Mouse (Mus musculus): ENCODE measurements around the gene Pofut2. TPM values are rescaled to one million over a fixed set of nuclear protein-coding genes. Genes with fewer than 3 reads are reported as not detected.

The Pofut2 gene
- total RNA-seq, 2 experiments from 2014 or later, result 31.7 to 32.6 TPM

DNA sequence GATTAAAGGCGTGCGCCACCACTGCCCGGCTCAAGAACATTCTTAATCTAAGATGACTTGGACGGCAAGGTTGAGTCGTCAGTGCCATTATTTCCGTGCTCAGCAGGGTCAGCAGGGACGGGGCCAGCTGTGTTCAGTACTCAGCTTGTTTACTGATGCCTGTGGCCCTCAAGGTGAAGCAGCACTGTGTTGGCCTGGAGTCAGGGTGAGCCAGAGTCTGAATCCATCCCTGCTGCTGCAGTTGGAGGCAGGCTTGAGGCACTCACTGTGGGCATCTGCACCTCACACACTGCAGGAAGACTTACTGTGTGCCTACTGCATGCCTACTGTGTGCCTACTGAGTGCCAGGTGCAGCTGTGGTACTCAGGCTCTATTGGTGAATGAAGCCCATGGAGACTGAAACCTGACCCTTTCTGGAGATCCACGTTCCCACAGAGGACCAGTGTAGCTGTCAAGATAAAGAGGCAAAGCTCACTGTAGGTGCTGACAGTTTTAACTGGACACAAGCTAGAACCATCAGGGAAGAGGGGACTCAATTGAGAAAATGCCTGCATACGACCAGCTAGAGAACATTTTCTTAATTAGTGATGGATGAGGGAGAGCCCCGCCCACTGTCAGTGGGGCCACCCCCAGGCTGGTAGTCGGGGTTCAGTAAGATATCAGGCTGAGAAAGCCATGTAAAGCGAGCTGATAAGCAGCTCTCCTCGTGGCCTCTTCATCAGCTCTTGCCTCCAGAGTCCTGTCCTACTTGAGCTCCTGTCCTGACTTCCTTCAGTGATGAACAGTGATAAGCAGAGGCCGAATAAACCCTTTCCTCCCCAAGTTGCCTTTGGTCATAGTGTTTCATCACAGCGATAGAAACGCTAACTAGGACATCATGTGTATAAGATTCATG, 26.9 kb upstream of the Pofut2 start:
- no peak for DNase-seq

DNA sequence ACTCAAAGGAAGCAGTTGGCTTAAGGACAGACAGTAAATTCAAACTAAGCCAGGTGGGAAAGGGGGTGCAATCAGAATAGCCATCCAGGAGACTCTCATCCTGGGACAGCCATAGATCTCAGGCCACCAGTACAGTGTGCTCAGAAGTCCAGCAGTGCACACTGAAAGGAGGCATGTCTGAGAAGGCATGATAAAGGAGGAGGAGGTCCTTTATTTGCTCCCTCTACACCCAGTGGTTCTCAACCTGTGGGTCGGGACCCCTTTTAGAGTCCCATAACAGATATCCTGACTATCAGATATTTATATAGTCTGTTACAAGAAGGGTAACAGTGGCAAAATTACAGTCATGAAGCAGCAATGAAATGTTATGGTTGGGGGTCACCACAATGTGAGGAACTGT, 25.8 kb upstream of the Pofut2 start:
- DNase-seq, result no peak

DNA sequence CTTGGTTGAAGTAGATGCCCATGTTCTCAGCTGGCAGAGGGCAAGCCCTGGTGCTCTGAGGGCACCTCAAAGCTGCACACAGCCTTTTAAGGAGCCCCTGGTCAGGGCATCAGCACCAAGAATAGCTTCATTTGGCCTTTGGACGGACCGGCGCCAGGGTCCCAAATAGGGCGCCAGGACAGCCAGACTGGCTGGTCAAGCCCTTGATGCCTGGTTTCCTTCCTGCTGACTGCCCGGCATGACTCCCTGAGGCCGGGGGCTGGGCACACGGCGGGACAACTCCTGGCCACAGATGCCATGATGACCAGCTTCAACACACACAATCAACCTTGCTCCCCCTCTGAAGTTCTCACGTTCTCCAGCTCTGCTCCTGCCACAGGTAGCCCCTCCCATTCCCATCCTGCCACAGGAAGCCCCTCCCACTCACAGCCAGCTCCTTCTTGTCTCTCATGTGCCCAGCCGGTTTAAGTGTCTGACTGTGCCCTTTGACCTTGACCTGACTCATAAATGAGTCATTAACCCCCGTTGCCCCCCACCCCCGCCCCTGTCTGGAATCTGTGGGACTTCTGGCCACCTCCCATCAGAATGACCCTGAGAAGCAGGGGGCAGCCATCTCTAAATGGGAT, 23.9 kb upstream of the Pofut2 start:
- no peak for DNase-seq

DNA sequence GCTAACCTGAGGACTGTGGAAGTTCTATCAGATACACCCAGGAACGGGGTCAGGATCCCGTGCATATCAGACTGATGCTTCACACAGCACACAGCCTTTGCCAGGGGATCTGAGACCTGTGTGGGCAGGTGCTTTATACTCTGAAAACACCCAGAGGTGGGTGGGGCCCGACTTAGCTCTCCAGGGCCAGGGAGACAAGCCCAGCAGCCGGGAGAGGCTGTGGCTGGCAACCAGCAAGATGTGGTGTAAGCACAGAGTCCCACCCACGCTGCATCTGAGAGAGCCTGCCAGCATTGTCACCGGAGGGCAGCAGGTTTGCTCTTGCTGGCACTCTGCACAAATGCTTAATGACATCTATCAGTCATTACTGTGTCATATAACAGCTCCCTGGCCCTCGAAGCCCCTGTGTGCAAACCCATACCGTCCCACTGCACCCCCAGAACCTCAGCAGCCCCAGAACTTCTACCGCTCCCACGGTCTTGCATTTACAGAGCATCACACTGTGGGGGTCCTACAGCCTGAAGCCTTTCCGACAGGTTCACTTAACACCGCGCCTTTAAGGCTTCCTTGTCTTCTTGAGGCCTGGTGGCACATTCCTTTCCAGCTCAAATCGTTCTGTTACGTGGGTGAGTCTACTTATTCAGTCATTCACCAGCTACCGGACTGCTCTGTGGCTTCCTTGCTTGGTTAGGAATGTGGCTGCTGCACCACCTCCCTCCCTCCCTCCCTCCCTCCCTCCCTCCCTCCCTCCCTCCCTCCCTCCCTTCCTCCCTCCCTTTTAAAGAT, 21.0 kb upstream of the Pofut2 start:
- no peak for DNase-seq

DNA sequence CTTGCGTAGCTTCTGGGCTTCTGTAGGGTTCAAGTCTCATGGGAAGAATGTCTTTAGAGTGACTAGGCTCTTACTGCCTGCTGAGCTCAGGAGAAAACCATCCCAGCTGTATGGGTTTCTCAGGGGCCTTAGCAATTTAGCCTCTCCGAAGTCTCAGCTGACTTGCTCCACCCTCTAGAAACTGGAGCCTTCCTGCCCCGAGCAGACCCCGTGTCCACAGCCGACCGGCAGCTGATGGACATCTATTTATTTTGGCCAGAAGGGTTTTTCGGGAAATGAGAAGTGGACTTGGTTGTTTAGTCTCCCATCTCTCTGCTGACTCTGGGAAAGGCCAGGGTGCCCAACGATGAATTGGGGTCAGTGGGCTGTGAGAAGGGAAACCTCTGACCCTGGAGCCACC, 18.3 kb upstream of the Pofut2 start:
- no peak for DNase-seq

DNA sequence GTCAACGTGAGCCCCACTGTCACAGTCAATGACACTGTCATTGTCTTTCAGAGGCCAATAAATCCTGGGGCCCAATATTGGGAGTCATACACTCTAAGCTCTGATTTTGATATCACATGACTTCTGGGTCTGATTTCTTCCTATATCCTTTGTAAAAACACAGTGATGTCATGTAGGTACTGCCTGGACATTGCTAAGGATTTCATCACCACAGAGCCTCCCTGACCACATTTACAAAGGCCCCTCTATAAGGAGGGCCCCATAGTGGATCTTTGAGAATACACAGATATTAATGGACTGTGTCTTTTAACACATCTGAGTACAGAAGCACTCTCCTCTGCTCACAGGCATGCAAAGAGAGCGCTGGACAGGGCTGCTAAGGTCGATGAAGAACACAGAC, 16.6 kb upstream of the Pofut2 start:
- DNase-seq, result no peak

DNA sequence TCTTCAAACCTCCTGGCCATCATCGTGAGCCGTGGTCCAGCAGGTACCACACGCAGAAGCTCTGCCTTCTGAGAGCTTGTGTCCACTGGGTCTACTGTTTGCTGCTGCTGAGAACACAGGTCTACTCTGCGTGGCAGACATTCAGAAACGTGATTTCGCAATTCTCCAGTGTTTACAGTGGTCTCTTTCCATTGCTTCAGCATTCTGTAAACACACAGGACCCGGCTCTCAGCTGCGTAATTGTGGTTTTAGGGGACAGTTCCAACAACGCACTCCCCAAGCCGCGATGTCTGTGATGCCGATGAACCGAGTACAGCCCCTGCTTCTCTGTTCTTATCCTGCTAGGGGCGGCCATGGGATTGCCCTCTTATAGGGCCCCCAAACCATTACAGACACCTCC, 16.1 kb upstream of the Pofut2 start:
- DNase-seq, result no peak

DNA sequence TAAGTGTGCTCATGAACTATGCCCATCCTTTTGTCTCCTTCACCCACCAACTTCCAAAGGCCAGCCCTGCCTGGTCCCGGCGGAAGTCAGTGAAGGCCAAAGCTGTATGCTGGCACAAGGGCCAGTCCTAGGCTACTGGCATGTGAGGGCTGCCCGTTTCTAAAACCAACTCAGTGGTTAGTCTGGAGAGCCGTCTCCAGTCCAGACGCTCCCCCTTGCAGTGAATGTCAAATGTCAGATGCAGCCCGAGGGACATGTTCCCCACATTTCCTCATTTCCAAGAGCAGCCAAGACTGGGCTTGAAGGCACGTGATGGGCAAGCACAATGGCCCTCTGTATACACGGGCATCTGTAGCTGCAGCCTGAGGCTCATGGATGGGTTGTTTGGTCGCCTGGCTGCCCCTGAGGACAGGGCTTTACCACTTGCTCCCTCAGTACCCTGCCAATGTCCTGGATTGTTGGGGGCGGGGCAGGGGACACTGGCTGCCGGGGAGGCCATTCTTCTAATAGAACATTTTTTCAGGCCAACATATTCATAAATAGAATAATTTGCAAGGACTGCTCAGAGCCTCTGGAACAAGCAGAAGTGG, 15.4 kb upstream of the Pofut2 start:
- DNase-seq, result no peak

DNA sequence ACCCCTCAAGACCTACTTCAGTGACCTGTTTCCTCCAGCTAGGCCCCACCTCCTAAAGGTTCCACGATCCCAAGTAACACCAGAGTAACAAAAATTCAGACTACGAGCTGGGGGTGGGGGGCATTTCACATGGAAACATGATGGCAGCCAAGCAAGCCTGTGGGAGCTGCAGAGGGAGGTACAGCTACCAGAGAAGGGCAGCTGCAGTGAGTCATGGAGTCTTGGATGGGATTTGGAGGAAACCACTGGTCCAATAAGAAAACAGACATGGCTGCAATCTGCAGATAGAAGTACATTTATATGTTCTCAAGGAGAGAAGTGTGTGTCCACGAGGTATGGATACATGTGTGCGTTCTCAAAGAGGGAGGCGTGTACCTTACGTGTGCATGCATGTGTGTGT, 14.2 kb upstream of the Pofut2 start:
- no peak for DNase-seq

DNA sequence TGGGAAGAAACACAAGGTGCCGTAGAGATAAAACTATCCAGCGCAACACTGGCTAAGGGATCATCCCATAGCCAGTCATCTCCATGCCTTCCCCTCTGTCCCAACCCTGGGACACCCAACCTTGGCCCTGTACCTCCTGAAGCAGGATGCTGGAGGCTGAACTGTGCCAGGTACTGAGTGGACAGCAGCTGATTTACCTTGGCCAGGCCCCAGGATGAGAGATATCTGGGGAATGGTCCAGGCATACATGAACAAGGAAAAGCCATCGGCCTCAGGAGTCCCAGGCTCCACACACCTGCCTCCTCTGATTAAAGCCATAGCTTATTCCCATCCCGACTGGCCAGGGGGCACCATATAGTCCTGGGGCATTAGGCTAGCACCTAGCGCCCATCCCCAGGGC, 12.0 kb upstream of the Pofut2 start:
- DNase-seq, result no peak

DNA sequence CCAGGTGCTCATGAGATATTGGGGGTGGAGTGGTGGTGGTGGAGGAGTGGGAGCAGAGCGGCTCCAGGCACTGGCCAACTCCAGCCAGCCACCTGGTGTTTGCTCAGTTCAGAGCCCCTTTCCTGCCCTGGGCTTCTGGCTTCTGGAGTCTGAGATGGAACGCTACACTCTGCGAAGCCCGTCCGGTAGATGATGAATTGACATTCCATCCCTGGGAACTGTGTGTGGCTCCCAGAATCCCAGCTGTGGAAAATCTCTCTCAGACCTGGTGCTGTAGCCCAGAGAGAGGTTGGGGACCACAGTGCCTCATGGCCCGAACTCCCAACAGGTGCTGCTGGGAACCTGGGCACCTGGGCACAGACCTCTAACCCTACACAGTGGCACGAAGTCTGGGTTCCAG, 11.3 kb upstream of the Pofut2 start:
- DNase-seq, result no peak

DNA sequence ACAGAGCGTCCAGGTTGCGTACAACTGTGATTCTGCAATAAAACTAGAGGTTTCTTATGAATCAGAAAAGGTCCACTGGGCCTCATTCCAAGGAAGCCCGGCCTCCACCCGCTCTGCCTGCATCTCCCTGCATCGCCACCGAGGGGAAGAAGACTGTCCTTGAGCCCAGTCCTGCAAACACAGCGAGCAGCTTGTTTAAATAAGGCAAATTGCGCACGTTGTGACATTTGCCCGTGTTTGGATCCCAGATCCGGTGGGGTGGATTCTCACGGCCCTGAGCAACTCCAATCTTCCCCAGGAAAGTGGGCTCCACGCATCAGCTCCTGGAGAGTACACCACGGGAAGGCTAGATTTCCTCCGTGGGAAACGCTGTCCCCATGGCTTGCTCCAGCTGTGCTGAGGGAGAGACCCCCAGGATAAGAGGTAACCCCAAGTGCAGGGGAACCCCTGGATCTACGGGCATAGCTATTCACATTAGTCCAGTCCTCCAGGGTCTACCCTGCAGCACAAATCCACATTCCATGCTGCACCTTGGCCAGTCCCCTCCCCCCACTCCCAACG, 7.7 kb upstream of the Pofut2 start:
- DNase-seq, result no peak

DNA sequence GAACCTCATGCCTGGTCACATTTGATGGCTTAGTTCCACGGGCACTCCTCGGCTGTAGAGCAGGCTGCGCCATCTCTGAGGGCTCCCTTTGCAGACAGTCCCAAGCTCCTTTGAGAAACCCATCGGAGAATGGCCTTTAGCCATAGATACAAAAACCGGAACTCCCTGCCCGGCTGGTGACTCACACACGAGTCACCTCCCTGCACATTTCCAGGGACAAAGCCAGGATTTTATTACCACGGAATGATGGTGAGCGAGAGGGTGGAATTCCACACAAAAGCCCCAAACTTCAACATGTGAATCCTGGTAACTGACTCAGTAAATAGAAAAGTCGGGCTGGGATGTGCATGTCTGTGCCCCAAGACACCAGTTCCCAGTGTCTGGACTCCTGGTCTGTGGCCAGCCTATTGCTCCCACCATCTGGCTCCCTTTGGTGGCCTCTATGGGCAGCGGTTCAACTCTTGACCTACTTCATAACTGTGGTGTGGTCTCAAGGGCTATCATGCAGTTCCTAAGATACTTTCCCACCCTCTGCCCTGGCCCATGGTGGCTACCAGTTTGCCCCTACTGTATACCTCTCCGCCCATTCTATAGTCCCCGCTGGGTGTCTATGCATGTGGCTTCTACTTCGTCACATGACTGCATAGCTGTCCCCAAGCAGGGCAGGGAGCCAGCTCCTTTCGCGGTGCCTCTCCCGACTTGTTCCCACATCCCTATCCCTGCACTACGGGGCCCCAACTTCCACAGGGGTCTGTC, 7.1 kb upstream of the Pofut2 start:
- DNase-seq, result no peak

DNA sequence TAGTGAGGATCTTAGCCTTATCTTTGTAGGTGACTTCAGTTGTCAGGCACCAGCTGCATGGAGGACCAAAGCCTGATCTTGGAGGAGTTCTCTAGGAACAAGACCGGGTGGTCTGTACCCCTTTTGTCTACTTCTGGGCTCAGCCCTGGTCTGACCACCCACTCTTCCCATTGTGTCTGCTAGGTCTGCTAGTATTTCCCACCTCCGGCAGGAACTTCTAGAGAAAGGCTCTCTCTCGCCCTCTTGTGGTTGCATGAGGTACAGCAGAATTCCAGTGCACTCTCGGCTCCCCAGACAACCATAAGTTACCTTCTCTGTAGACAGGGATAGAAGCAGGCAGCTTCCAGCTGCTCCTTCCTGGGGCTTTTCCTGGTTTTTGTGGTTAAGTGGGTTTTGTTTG, 6.2 kb upstream of the Pofut2 start:
- peak; percentile 74 to 79 for DNase-seq

DNA sequence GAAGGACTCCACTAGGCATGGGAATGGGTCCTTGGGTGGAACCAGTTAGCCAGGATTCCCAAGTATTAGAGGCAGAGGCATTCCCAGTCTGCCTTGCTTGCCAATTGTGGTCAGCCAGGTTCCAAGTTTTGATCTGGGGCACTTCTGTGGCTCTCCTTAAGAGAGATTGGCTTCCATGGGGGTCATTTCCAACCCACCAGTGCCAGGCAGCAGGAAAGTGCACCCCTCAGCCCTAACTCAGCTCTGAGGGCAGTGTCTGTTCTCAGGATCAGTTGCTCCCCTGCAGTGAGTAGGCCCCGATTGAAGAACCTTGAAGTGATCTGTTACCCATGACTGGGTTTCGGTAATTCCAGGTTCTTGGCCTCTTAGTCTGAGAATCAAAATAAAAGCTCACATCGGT, 3.8 kb upstream of the Pofut2 start:
- no peak for DNase-seq

DNA sequence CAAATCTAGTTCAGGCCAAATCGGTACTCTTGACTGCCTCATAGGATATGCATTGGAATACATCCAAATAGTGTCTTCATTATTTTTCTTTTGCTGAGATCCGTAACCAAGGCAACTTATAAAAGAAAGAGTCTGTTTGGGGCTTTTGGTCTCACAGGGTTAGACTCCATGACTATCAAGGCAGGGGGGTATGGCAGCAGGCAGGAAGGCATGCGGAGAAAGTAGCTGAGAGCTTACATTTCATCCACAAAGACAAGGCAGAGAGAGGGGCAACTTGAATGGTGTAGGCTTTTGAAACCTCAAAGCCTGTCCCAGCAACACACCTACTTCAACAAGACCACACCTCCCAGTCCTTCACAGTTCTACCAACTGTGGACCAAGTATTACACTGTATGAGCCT, 3.3 kb upstream of the Pofut2 start:
- DNase-seq, result no peak

DNA sequence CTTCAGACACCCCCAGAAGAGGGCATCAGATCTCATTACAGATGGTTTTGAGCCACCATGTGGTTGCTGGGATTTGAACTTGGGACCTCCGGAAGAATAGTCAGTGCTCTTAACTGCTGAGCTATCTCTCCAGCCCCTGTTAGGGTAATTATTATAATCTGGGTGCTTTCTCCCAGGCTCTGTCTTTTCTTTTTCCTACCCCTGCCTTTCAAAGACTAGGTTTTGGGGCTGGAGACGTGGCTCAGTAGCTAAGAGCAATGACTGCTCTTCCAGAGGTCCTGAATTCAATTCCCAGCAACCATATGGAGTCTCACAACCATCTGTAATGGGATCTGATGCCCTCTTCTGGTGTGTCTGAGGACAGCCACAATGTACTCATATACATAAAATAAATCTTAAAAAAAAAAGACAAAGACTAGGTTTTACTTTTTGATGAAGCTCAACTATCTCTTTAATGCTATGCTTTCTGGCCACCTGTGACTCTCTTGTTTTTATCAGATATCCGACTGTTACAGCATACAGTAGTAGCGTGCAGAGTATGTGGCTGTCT, 902 bp upstream of the Pofut2 start:
- no peak for DNase-seq

DNA sequence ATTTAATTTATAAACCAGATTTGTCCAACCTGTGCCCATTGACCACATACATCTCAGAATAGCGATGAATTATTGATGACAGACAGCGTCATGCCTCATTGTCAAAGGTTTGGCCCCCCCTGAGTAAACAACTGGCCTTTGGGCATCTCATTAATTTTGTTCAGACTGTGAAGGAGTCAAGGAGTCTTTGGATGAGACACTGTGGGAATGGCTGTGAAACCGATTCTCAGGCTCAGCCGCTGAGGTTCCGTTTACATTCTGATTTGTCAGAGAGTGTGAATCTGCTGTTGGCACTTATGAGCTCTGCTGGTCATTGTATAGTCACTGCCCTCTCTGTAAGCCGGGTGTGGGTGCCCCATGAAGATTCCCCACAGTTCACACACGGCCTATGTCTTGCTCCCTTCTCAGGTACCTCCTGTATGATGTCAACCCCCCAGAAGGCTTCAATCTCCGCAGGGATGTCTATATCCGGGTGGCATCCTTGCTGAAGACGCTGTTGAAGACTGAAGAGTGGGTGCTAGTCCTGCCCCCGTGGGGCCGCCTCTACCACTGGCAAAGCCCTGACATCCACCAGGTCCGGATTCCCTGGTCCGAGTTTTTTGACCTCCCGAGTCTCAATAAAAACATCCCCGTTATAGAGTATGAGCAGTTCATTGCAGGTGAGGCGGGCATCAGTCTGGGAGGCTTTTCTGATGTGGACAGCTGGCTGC, 1.3 kb downstream of the Pofut2 start:
- no peak for DNase-seq

DNA sequence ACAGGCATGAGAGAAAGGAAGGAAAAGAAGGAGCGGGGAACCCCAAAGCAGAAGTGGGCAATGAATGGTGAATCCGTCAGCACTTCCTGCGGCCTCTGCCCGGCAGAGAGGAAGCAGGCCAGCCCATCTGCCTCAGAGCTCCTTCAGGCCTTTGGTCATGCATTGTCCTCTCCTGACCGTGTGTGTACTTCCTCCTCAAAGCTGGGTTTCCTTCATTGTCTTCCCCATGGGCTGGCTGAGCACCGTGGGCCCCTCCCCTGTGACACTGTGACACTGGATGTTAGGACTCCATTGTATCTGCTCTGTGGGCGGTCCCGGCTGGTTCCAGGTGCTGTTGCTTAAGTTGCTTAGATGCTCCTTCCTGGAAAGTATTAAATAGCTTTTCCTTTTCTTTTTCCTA, 7.3 kb downstream of the Pofut2 start:
- DNase-seq, result no peak

DNA sequence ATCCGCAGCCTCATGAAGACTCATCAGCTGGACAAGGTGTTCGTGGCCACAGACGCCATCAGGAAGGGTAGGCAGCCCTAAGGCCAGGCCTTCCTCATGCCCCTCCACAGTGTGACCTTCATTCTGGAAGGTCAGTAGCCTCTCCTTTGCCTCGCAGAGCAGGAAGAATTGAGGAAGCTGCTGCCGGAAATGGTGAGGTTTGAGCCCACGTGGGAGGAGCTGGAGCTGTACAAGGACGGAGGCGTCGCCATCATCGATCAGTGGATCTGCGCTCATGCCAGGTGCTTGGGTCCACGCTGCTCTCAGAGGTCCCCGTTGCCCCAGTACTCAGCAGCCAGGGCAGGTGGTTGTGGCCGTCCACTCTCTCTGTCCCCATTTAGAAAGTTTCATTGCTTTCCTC, 8.0 kb downstream of the Pofut2 start:
- no peak for DNase-seq

DNA sequence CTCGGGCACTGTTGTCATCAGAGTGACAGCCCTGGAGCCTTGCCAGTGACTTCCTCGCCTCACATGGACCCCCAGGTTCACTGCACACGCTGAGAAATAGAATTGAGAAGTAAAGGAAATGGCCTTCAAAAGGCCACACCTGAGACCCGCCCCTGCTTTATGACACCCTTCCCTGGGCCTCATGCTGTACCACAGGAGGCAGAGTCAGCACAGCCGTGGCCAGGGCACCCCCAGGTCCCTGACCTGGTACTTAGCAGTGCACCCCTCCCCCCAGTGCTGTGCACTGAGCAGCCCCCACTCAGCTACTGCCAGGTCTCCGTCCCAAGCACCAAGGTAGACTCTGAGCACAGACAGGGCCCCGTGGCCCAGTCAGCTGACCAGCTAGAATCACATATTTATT, 10.1 kb downstream of the Pofut2 start:
- DNase-seq, result no peak

All from layer of hippocampus, postnatal 36 days (tissue).